Mouse (Mus musculus) midbrain, embryonic 13.5 days (tissue): ENCODE data around the gene Med16. TPM values are rescaled to one million over a fixed set of nuclear protein-coding genes. Genes with fewer than 3 reads are reported as not detected.
"Not testable (repeated sequence)": the region's sequence is repeated elsewhere in the genome, so short reads cannot be mapped to it uniquely, and the experiment has no call there.

Experiments used
- ATAC-seq: fragments of 200-750 bp; cut with Nextera tagmentation; 2 replicates; pipeline ENCODE4 v1.8.0; 2017; ENCODE audit warnings: mild to moderate bottlenecking, moderate TSS enrichment, moderate library complexity
- H3K27ac ChIP-seq: fragments of 300-500 bp; sonication (generic); 2 replicates; pipeline ENCODE4 v1.5.1; 2015; ENCODE audit warnings: inconsistent platforms, mild to moderate bottlenecking, moderate library complexity
- H3K27me3 ChIP-seq: fragments of 300-500 bp; sonication (generic); 2 replicates; pipeline ENCODE4 v1.6.1; 2015; ENCODE audit warnings: mild to moderate bottlenecking, inconsistent platforms
- H3K36me3 ChIP-seq: fragments of 300-500 bp; sonication (generic); 2 replicates; pipeline ENCODE4 v1.6.1; 2015; ENCODE audit warnings: mild to moderate bottlenecking, inconsistent platforms
- H3K4me1 ChIP-seq: fragments of 300-500 bp; sonication (generic); replicated peaks from 2 replicates; pipeline ENCODE4 v1.6.1; 2015; ENCODE audit warnings: inconsistent platforms
- H3K4me2 ChIP-seq: fragments of 300-500 bp; sonication (generic); replicated peaks from 2 replicates; pipeline ENCODE4 v1.6.1; 2015; ENCODE audit warnings: moderate library complexity, mild to moderate bottlenecking, inconsistent platforms
- H3K4me3 ChIP-seq: fragments of 300-500 bp; sonication (generic); replicated peaks from 2 replicates; pipeline ENCODE4 v1.5.1; 2015; ENCODE audit warnings: mild to moderate bottlenecking, inconsistent platforms
- H3K9ac ChIP-seq: fragments of 300-500 bp; sonication (generic); replicated peaks from 2 replicates; pipeline ENCODE4 v1.6.1; 2015; ENCODE audit warnings: mild to moderate bottlenecking, inconsistent platforms
- H3K9me3 ChIP-seq: fragments of 300-500 bp; sonication (generic); 2 replicates; pipeline ENCODE4 v1.6.1; 2016; ENCODE audit warnings: mild to moderate bottlenecking, inconsistent platforms
- WGBS: fragments of 180-500 bp; shearing (Covaris S2); methylation state at CpG from one replicate; pipeline ENCODE4 v1.1.7; 2015; 5-methylcytosine and 5-hydroxymethylcytosine counted together
- polyA plus RNA-seq: library from polyadenylated mRNA; unstranded; fragments of >200 nt; fragmentation: Nextera tagmentation; extraction: Ambion mirVana; gene quantifications from 2 replicates; pipeline ENCODE4 v1.2.1, GENCODE M21; 2015

Med16 gene
- polyA plus RNA-seq, 1 experiment from 2014 or later = 69.1 TPM

- H3K9ac ChIP-seq = no peak overlapping the region
- no peak overlapping the region for H3K4me2 ChIP-seq
- peaks cover 10% of the 10 kb centered on the region; the same call in 1 of the 2 replicates for H3K27me3 ChIP-seq
- no peaks in the 10 kb centered on the region for H3K4me1 ChIP-seq
- 98% methylated on average over 2 of the region's 2 CpGs for WGBS
- ATAC-seq = no peak
- H3K9me3 ChIP-seq = no peaks in the 10 kb centered on the region
- no peak overlapping the region for H3K27ac ChIP-seq
- no peak overlapping the region for H3K4me3 ChIP-seq
- peaks cover 3% of the 10 kb centered on the region for H3K36me3 ChIP-seq
Measured at GRCm38 (mm10) chr10:79889386-79889785, 19.3 kb downstream of the Med16 start.

- Histone ChIP-seq H3K9me3 (no peaks in the 10 kb centered on the region), H3K9ac (no peak overlapping the region), H3K27ac (no peak overlapping the region), H3K4me2 (no peak overlapping the region), H3K27me3 (peaks cover 30% of the 10 kb centered on the region), H3K4me1 (peaks cover 9% of the 10 kb centered on the region), H3K4me3 (no peak overlapping the region), H3K36me3 (no peaks in the 10 kb centered on the region)
- 85% methylated on average over 8 of the region's 8 CpGs for WGBS
- no peak for ATAC-seq
Measured at GRCm38 (mm10) chr10:79886611-79887010, 22.1 kb downstream of the Med16 start.

- no peaks in the 10 kb centered on the region for H3K9me3 ChIP-seq
- no peak within 1 kb of the TSS for H3K9ac ChIP-seq
- H3K4me1 ChIP-seq = peaks cover 9% of the 10 kb centered on the region
- no peak within 1 kb of the TSS for H3K4me3 ChIP-seq
- H3K4me2 ChIP-seq = no peak within 1 kb of the TSS
- WGBS = 87% methylated on average over 6 of the region's 6 CpGs
- no peak for ATAC-seq
- peaks cover 33% of the 10 kb centered on the region for H3K27me3 ChIP-seq
- H3K27ac ChIP-seq = no peak within 1 kb of the TSS
- no peaks in the 10 kb centered on the region for H3K36me3 ChIP-seq
Measured at GRCm38 (mm10) chr10:79886054-79886453, 22.7 kb downstream of the Med16 start, which contains the start of gene Elane. Gene Elane, plus strand, starts transcription at chr10:79886247.

- peaks cover 12% of the 10 kb centered on the region for H3K4me1 ChIP-seq
- H3K27ac ChIP-seq, H3K9ac ChIP-seq, H3K9me3 ChIP-seq, H3K4me3 ChIP-seq, H3K36me3 ChIP-seq, ATAC-seq, H3K4me2 ChIP-seq: not testable (repeated sequence)
- H3K27me3 ChIP-seq = peaks cover 34% of the 10 kb centered on the region
- WGBS = 84% methylated on average over 3 of the region's 3 CpGs
Measured at GRCm38 (mm10) chr10:79884938-79885337, 23.8 kb downstream of the Med16 start.

- H3K27ac ChIP-seq = no peak overlapping the region
- peaks cover 39% of the 10 kb centered on the region for H3K27me3 ChIP-seq
- H3K36me3 ChIP-seq = no peaks in the 10 kb centered on the region
Measured at GRCm38 (mm10) chr10:79884446-79884845, 24.3 kb downstream of the Med16 start.

GRCm38 (mm10) chr10:79883297-79884084 is 25.2 kb downstream of the Med16 start:
- WGBS = 16% methylated on average over 22 of the region's 22 CpGs
- H3K27me3 ChIP-seq = peaks cover 40% of the 10 kb centered on the region
- H3K4me3 ChIP-seq = no peak overlapping the region
- H3K9me3 ChIP-seq = no peaks in the 10 kb centered on the region
- ATAC-seq = peak; percentile 32; the same call in 1 of the 2 replicates
- H3K36me3 ChIP-seq = no peaks in the 10 kb centered on the region
- H3K9ac ChIP-seq = no peak overlapping the region
- H3K27ac ChIP-seq = no peak overlapping the region
- H3K4me1 ChIP-seq = peaks cover 12% of the 10 kb centered on the region
- no peak overlapping the region for H3K4me2 ChIP-seq

More at GRCm38 (mm10) chr10:79884446-79884845, 24.3 kb downstream of the Med16 start:
- no peak for ATAC-seq
- peaks cover 12% of the 10 kb centered on the region for H3K4me1 ChIP-seq
- no peak overlapping the region for H3K4me3 ChIP-seq
- no peak overlapping the region for H3K9ac ChIP-seq
- WGBS = 68% methylated on average over 4 of the region's 4 CpGs
- H3K4me2 ChIP-seq = no peak overlapping the region
- H3K9me3 ChIP-seq = no peaks in the 10 kb centered on the region

- no peak for ATAC-seq
- H3K4me1 ChIP-seq = peaks cover 12% of the 10 kb centered on the region
- H3K4me2 ChIP-seq = peak overlapping the region; percentile 33
- H3K4me3 ChIP-seq = no peak overlapping the region; the same call in 1 of the 2 replicates
- 6% methylated on average over 22 of the region's 22 CpGs for WGBS
- H3K27ac ChIP-seq = no peak overlapping the region
- no peak overlapping the region; the same call in 1 of the 2 replicates for H3K9ac ChIP-seq
- H3K36me3 ChIP-seq = no peaks in the 10 kb centered on the region
- H3K27me3 ChIP-seq = peaks cover 40% of the 10 kb centered on the region
- no peaks in the 10 kb centered on the region for H3K9me3 ChIP-seq
Measured at GRCm38 (mm10) chr10:79881981-79882380, 26.7 kb downstream of the Med16 start.

GRCm38 (mm10) chr10:79880721-79881120 is 28.0 kb downstream of the Med16 start:
- no peak overlapping the region for H3K9ac ChIP-seq
- no peak overlapping the region for H3K4me2 ChIP-seq
- 21% methylated on average over 9 of the region's 9 CpGs for WGBS
- peaks cover 12% of the 10 kb centered on the region for H3K4me1 ChIP-seq
- H3K36me3 ChIP-seq = no peaks in the 10 kb centered on the region
- ATAC-seq = no peak
- no peak overlapping the region for H3K27ac ChIP-seq
- H3K9me3 ChIP-seq = no peaks in the 10 kb centered on the region
- H3K4me3 ChIP-seq = no peak overlapping the region
- H3K27me3 ChIP-seq = peaks cover 40% of the 10 kb centered on the region

GRCm38 (mm10) chr10:79879527-79879926 is 29.2 kb downstream of the Med16 start:
- peaks cover 40% of the 10 kb centered on the region for H3K27me3 ChIP-seq
- peaks cover 23% of the 10 kb centered on the region for H3K4me1 ChIP-seq
- 46% methylated on average over 3 of the region's 3 CpGs for WGBS
- H3K9ac ChIP-seq = no peak overlapping the region
- H3K36me3 ChIP-seq = no peaks in the 10 kb centered on the region
- no peaks in the 10 kb centered on the region for H3K9me3 ChIP-seq
- no peak overlapping the region for H3K27ac ChIP-seq
- no peak for ATAC-seq
- no peak overlapping the region for H3K4me3 ChIP-seq
- H3K4me2 ChIP-seq = no peak overlapping the region

- H3K9ac ChIP-seq = no peak overlapping the region
- H3K36me3 ChIP-seq = 0 out of 2 replicates have a peak, but pooled peaks cover 1% of the 10 kb centered on the region
- peaks cover 28% of the 10 kb centered on the region for H3K4me1 ChIP-seq
- no peaks in the 10 kb centered on the region for H3K9me3 ChIP-seq
- H3K27me3 ChIP-seq = peaks cover 31% of the 10 kb centered on the region
- H3K27ac ChIP-seq = no peak overlapping the region
- no peak for ATAC-seq
- H3K4me3 ChIP-seq = no peak overlapping the region
- no peak overlapping the region for H3K4me2 ChIP-seq
- 40% methylated on average over 12 of the region's 12 CpGs for WGBS
Measured at GRCm38 (mm10) chr10:79877757-79878156, 31.0 kb downstream of the Med16 start.

- H3K27me3 ChIP-seq = peaks cover 25% of the 10 kb centered on the region
Measured at GRCm38 (mm10) chr10:79877174-79877573, 31.5 kb downstream of the Med16 start.

GRCm38 (mm10) chr10:79874290-79874862 is 34.3 kb downstream of the Med16 start, which contains the start of the genes Prtn3 and Plppr3:
Gene Prtn3, plus strand, starts transcription at chr10:79874476.
Gene Plppr3, minus strand, starts transcription at chr10:79874634.
- ATAC-seq = peak; percentile 90
- Histone ChIP-seq H3K9ac (peak within 1 kb of the TSS; percentile 96), H3K4me3 (peak within 1 kb of the TSS; percentile 77), H3K4me1 (peaks cover 48% of the 10 kb centered on the region), H3K9me3 (no peaks in the 10 kb centered on the region), H3K27ac (peak within 1 kb of the TSS; percentile 95), H3K4me2 (peak within 1 kb of the TSS; percentile 97), H3K36me3 (peaks cover 29% of the 10 kb centered on the region), H3K27me3 (0 out of 2 replicates have a peak, but pooled peaks cover under 1% of the 10 kb centered on the region)
- WGBS = under 1% methylated on average over 43 of the region's 57 CpGs

More at GRCm38 (mm10) chr10:79877174-79877573, 31.5 kb downstream of the Med16 start:
- WGBS = 56% methylated on average over 1 of the region's 1 CpGs
- no peak overlapping the region for H3K4me3 ChIP-seq
- no peak overlapping the region for H3K4me2 ChIP-seq
- H3K9ac ChIP-seq = no peak overlapping the region
- ATAC-seq = no peak
- H3K27ac ChIP-seq = no peak overlapping the region
- 0 out of 2 replicates have a peak, but pooled peaks cover 4% of the 10 kb centered on the region for H3K36me3 ChIP-seq
- peaks cover 29% of the 10 kb centered on the region for H3K4me1 ChIP-seq
- no peaks in the 10 kb centered on the region for H3K9me3 ChIP-seq
